Mouse (Mus musculus) liver, postnatal 0 days (tissue): ENCODE data around the gene Stam.

Source experiments
- CTCF ChIP-seq: sonication (generic); IDR thresholded peaks from 2 replicates; pipeline ENCODE4 v1.5.1; 2016; ENCODE audit warnings: antibody characterized with exemption, low read depth
- EP300 ChIP-seq: IDR thresholded peaks from 2 replicates; pipeline ENCODE4 v1.6.1; 2016; ENCODE audit warnings: antibody characterized with exemption, low read depth, mild to moderate bottlenecking

- TF ChIP-seq CTCF (peak; percentile 32; the same call in 1 of the 2 replicates), EP300 (no peak)
These were observed 76.9 kb downstream of the Stam start for GRCm38 (mm10) chr2:14150829-14151228.
